Comparison of ENCODE assay signal across 8 mouse cellular contexts in genomic region chr5:74066416-74067115, GRCm38 (mm10). TPM values are rescaled to one million over a fixed set of nuclear protein-coding genes. Genes with fewer than 3 reads are reported as not detected.
DNase-seq lines count a peak whose midpoint lies in the region; ATAC-seq and TF ChIP-seq lines count a peak whose summit lies in the region.

No protein-coding gene starts in this region.

- H3K4me2 ChIP-seq in heart, embryonic 11.5 days, result peak overlapping the region; percentile 88
- peak overlapping the region; percentile 86 for H3K4me2 ChIP-seq in kidney, postnatal 0 days (ENCODE audit: low read length)

- 32% methylated on average over 12 of the region's 12 CpGs for WGBS in heart, embryonic 11.5 days (ENCODE audit: insufficient replicate concordance)
- 13% methylated on average over 12 of the region's 12 CpGs for WGBS in kidney, postnatal 0 days

- H3K9ac ChIP-seq in heart, embryonic 11.5 days (ENCODE audit: low read depth, low read length), result peak overlapping the region; percentile 48
- peak overlapping the region; percentile 47; the same call in 1 of the 2 replicates for H3K9ac ChIP-seq in kidney, postnatal 0 days (ENCODE audit: low read depth, low read length)

- peak; percentile 46 to 80 for DNase-seq in adrenal gland, adult (ENCODE audit: inconsistent age in 2 of 2, low spot score in 1 of 2)
- no peak for DNase-seq in adrenal gland, adult 8-10 months
- DNase-seq in cerebellum, postnatal 10 days, result peak; percentile 63 to 65
- peak; percentile 68 for DNase-seq in kidney, postnatal 0 days (ENCODE audit: low spot score)
- peak; percentile 66 for DNase-seq in lung, postnatal 36 days
- no peak for DNase-seq in spleen, postnatal 14 days (ENCODE audit: low spot score in 2 of 2)

- peaks cover 32% of the 10 kb centered on the region for H3K4me1 ChIP-seq in heart, embryonic 11.5 days (ENCODE audit: control insufficient read depth, insufficient read depth, low read length)
- peaks cover 27% of the 10 kb centered on the region for H3K4me1 ChIP-seq in kidney, postnatal 0 days (replicated peaks; ENCODE audit: insufficient read depth, low read length)

- no peaks in the 10 kb centered on the region for H3K9me3 ChIP-seq in heart, embryonic 11.5 days (replicated peaks; ENCODE audit: control insufficient read depth, low read length)
- H3K9me3 ChIP-seq in kidney, postnatal 0 days (replicated peaks; ENCODE audit: low read length), result no peaks in the 10 kb centered on the region

- ATAC-seq in heart, embryonic 11.5 days (replicated peaks; ENCODE audit: insufficient number of reproducible peaks, low FRiP score, low TSS enrichment), result no peak
- ATAC-seq in kidney, postnatal 0 days (replicated peaks; ENCODE audit: low FRiP score, low read depth), result 0 out of 2 replicates have a peak, but pooled peaks have one; percentile 4
- ATAC-seq in erythroid progenitor cell, adult 5-6 weeks (replicated peaks; ENCODE audit: low FRiP score, poor library complexity, severe bottlenecking), result no peak

- peak overlapping the region; percentile 93 for H3K4me3 ChIP-seq in heart, embryonic 11.5 days (ENCODE audit: low read depth, low read length)
- peak overlapping the region; percentile 89 for H3K4me3 ChIP-seq in kidney, postnatal 0 days (replicated peaks; ENCODE audit: low read depth, low read length)

- TF ChIP-seq CTCF in kidney, postnatal 0 days (IDR thresholded peaks at IDR 0.05; ENCODE audit: low read depth), result no peak

- H3K27ac ChIP-seq in heart, embryonic 11.5 days (ENCODE audit: low read depth, low read length), result peak overlapping the region; percentile 70
- H3K27ac ChIP-seq in kidney, postnatal 0 days, result peak overlapping the region; percentile 98

- no peaks in the 10 kb centered on the region for H3K27me3 ChIP-seq in heart, embryonic 11.5 days (ENCODE audit: control insufficient read depth, insufficient read depth, low read length)
- H3K27me3 ChIP-seq in kidney, postnatal 0 days (ENCODE audit: insufficient read depth, low read length), result no peaks in the 10 kb centered on the region

- H3K36me3 ChIP-seq in heart, embryonic 11.5 days (ENCODE audit: control insufficient read depth, insufficient read depth, low read length), result no peaks in the 10 kb centered on the region
- H3K36me3 ChIP-seq in kidney, postnatal 0 days (ENCODE audit: insufficient read depth, low read length), result no peaks in the 10 kb centered on the region

RNA-seq across cellular contexts. Expression of gene Usp46, which starts 1.7 kb away (rescaled TPM):
- 10 to 100 TPM; 35.5 to 44.5 (median 40.4) TPM for total RNA-seq in adrenal gland, adult 8-10 months (2022)
- 36.8 and 41.5 TPM in 2 replicates for polyA plus RNA-seq in heart, embryonic 11.5 days (2014; fragmentation: Nextera tagmentation; extraction: Ambion mirVana)
- 20.4 and 21.3 TPM in 2 replicates for polyA plus RNA-seq in kidney, postnatal 0 days (2015; fragmentation: Nextera tagmentation; extraction: Ambion mirVana)
- 70.6 and 141 TPM in 2 replicates for total RNA-seq in erythroid progenitor cell, adult 5-6 weeks (2015; ENCODE audit: low replicate concordance)
- 47.2 and 73.0 TPM in 2 replicates for total RNA-seq in erythroid progenitor cell, adult 5-6 weeks (2017; ENCODE audit: low replicate concordance)

Comparison
In these comparisons a context has a peak if more than half of its experiments do, and no peak if none do; other contexts are left out.
1. DNase-seq: peak in adrenal gland, adult (2 of 2), cerebellum, postnatal 10 days (2 of 2), kidney, postnatal 0 days (single experiment) and lung, postnatal 36 days (single experiment); none in adrenal gland, adult 8-10 months (single experiment) and spleen, postnatal 14 days (0 of 2).